Comparison of ENCODE assay signal across 8 mouse cellular contexts in genomic region chr7:16221582-16222272, GRCm38 (mm10). TPM values are rescaled to one million over a fixed set of nuclear protein-coding genes. Genes with fewer than 3 reads are reported as not detected.
DNase-seq lines count a peak whose midpoint lies in the region; ATAC-seq lines count a peak whose summit lies in the region.

Dhx34 (minus strand) TSS chr7:16222037.

- ATAC-seq in inflammation-experienced regulatory T-cells, adult 6 months: peak; percentile 94
- peak; percentile 97 for ATAC-seq in megakaryocyte-erythroid progenitor cell, adult 5-6 weeks (replicated peaks; ENCODE audit: low FRiP score, low TSS enrichment, poor library complexity, severe bottlenecking)

- intact Hi-C loops in gastrocnemius, postnatal 14 days (cut with DNase I; ENCODE audit: low total_unique reads): no loop called here
- intact Hi-C loops in left cerebral cortex, postnatal 10 days (cut with DNase I): no loop called here

- DNase-seq in adrenal gland, adult (ENCODE audit: inconsistent age in 2 of 2, low spot score in 1 of 2): peak; percentile 97 to 98
- peak; percentile 98 for DNase-seq in embryo, embryonic 10.5 days (ENCODE audit: low spot score)
- peak; percentile 92 for DNase-seq in gastrocnemius, postnatal 14 days
- peak; percentile 91 to 96 for DNase-seq in left cerebral cortex, postnatal 10 days (ENCODE audit: extremely low spot score in 1 of 2, low spot score in 2 of 2)
- DNase-seq in right cerebral cortex, postnatal 25 days: peak; percentile 95
- DNase-seq in urinary bladder, postnatal 4 days (ENCODE audit: low spot score in 2 of 2): peak; percentile 92 to 94

RNA-seq across cellular contexts. Expression of gene Dhx34, which starts in this region (rescaled TPM):
- total RNA-seq in gastrocnemius, postnatal 14 days (2021): 1 to 10 TPM; 4.2 to 4.6 TPM
- 10 to 100 TPM in 2 of 3 experiments, 1 to 10 TPM in 1; 8.3 to 12.4 (median 11.4) TPM for polyA plus RNA-seq in inflammation-experienced regulatory T-cells, adult 6 months (2017; shearing (Covaris generic))
- 10 to 100 TPM; 10.3 to 10.5 TPM for total RNA-seq in left cerebral cortex, postnatal 10 days (2021)
- total RNA-seq in megakaryocyte-erythroid progenitor cell, adult 5-6 weeks (2014; fragmentation: Nextera tagmentation): 8.2 and 13.8 TPM in 2 replicates
- total RNA-seq in megakaryocyte-erythroid progenitor cell, adult 5-6 weeks (2017): 3.6 and 3.7 TPM in 2 replicates

Comparison
In these comparisons a context has a peak if more than half of its experiments do, and no peak if none do; other contexts are left out.
1. Peak in every context shown above with its lines: DNase-seq and ATAC-seq.